Mouse (Mus musculus) heart, embryonic 16.5 days (tissue): Measurements from ENCODE around the gene Ipo5. TPM values are rescaled to one million over a fixed set of nuclear protein-coding genes. Genes with fewer than 3 reads are reported as not detected.

Source experiments
- ATAC-seq: fragments of 200-750 bp; cut with Nextera tagmentation; replicated peaks from 2 replicates; pipeline ENCODE4 v1.8.0; 2017; ENCODE audit warnings: moderate number of reproducible peaks; ENCODE audit not compliant: insufficient read depth, low FRiP score; ENCODE audit errors: extremely low read depth
- H3K27ac ChIP-seq: fragments of 300-500 bp; sonication (generic); 2 replicates; pipeline ENCODE4 v1.5.1; 2014; ENCODE audit warnings: mild to moderate bottlenecking, low read length, control low read depth, moderate library complexity
- H3K27me3 ChIP-seq: fragments of 300-500 bp; sonication (generic); 2 replicates; pipeline ENCODE4 v1.6.1; 2014; ENCODE audit warnings: low read length, mixed read lengths; ENCODE audit not compliant: control insufficient read depth, insufficient read depth
- H3K36me3 ChIP-seq: fragments of 300-500 bp; sonication (generic); 2 replicates; pipeline ENCODE4 v1.6.1; 2014; ENCODE audit not compliant: control insufficient read depth, insufficient read depth
- H3K4me1 ChIP-seq: fragments of 300-500 bp; sonication (generic); 2 replicates; pipeline ENCODE4 v1.6.1; 2014; ENCODE audit warnings: low read length, mixed read lengths; ENCODE audit not compliant: control insufficient read depth, insufficient read depth
- H3K4me2 ChIP-seq: fragments of 300-500 bp; sonication (generic); 2 replicates; pipeline ENCODE4 v1.6.1; 2014; ENCODE audit warnings: low read depth, mild to moderate bottlenecking, control low read depth, low read length
- H3K4me3 ChIP-seq: fragments of 300-500 bp; sonication (generic); 2 replicates; pipeline ENCODE4 v1.5.1; 2014; ENCODE audit warnings: mild to moderate bottlenecking, control low read depth, low read length
- H3K9ac ChIP-seq: fragments of 300-500 bp; sonication (generic); 2 replicates; pipeline ENCODE4 v1.6.1; 2014; ENCODE audit warnings: low read length, control low read depth
- H3K9me3 ChIP-seq: fragments of 300-500 bp; sonication (generic); replicated peaks from 2 replicates; pipeline ENCODE4 v1.6.1; 2016; ENCODE audit warnings: low read length; ENCODE audit not compliant: control insufficient read depth
- WGBS: fragments of 180-500 bp; shearing (Covaris S2); extraction: QIAGEN DNeasy Blood & Tissue Kit; methylation state at CpG from one replicate; pipeline ENCODE4 v1.1.7; 2014; 5-methylcytosine and 5-hydroxymethylcytosine counted together
- polyA plus RNA-seq: library from polyadenylated mRNA; unstranded; fragments of >200 nt; fragmentation: Nextera tagmentation; extraction: Ambion mirVana; gene quantifications from 2 replicates; pipeline ENCODE4 v1.2.1, GENCODE M21; 2015

The Ipo5 gene
- 62.4 and 65.0 TPM in 2 replicates for polyA plus RNA-seq

GRCm38 (mm10) chr14:120910733-120911324, at the start of gene Ipo5:
Gene Ipo5 (plus strand): TSS chr14:120911224.
- WGBS = under 1% methylated on average over 64 of the region's 83 CpGs
- peak within 1 kb of the TSS; percentile 95 for H3K27ac ChIP-seq
- no peaks in the 10 kb centered on the region for H3K27me3 ChIP-seq
- H3K4me3 ChIP-seq = peak within 1 kb of the TSS; percentile 96
- no peaks in the 10 kb centered on the region for H3K36me3 ChIP-seq
- H3K4me2 ChIP-seq = peak within 1 kb of the TSS; percentile 93
- H3K4me1 ChIP-seq = peaks cover 9% of the 10 kb centered on the region
- ATAC-seq = peak; percentile 97
- peak within 1 kb of the TSS; percentile 94 for H3K9ac ChIP-seq
- no peaks in the 10 kb centered on the region for H3K9me3 ChIP-seq

- Histone ChIP-seq H3K27ac (no peak overlapping the region), H3K36me3 (no peaks in the 10 kb centered on the region), H3K9me3 (peaks cover 19% of the 10 kb centered on the region), H3K9ac (no peak overlapping the region), H3K4me3 (no peak overlapping the region), H3K27me3 (no peaks in the 10 kb centered on the region), H3K4me2 (no peak overlapping the region), H3K4me1 (peaks cover 3% of the 10 kb centered on the region; the same call in 1 of the 2 replicates)
- 81% methylated on average over 3 of the region's 3 CpGs for WGBS
- ATAC-seq = no peak
These were observed 47.8 kb upstream of the Ipo5 start for GRCm38 (mm10) chr14:120863205-120863604.

GRCm38 (mm10) chr14:120864896-120865295, 46.1 kb upstream of the Ipo5 start:
- H3K4me3 ChIP-seq = no peak overlapping the region
- no peak overlapping the region for H3K4me2 ChIP-seq
- H3K27ac ChIP-seq = no peak overlapping the region
- H3K9ac ChIP-seq = no peak overlapping the region
- no peak for ATAC-seq
- peaks cover 8% of the 10 kb centered on the region; the same call in 1 of the 2 replicates for H3K4me1 ChIP-seq
- 74% methylated on average over 4 of the region's 4 CpGs for WGBS
- no peaks in the 10 kb centered on the region for H3K27me3 ChIP-seq
- H3K36me3 ChIP-seq = no peaks in the 10 kb centered on the region
- H3K9me3 ChIP-seq = peaks cover 5% of the 10 kb centered on the region; the same call in 1 of the 2 replicates

- Histone ChIP-seq H3K27ac (no peak overlapping the region), H3K36me3 (no peaks in the 10 kb centered on the region), H3K4me3 (no peak overlapping the region), H3K9me3 (peaks cover 8% of the 10 kb centered on the region; the same call in 1 of the 2 replicates), H3K9ac (no peak overlapping the region), H3K4me2 (no peak overlapping the region), H3K4me1 (peaks cover 11% of the 10 kb centered on the region), H3K27me3 (no peaks in the 10 kb centered on the region)
- 89% methylated on average over 8 of the region's 8 CpGs for WGBS
- no peak for ATAC-seq
These were observed 44.5 kb upstream of the Ipo5 start for GRCm38 (mm10) chr14:120866573-120866972.

GRCm38 (mm10) chr14:120867121-120867520, 43.9 kb upstream of the Ipo5 start:
- Histone ChIP-seq H3K36me3 (no peaks in the 10 kb centered on the region), H3K27ac (no peak overlapping the region), H3K9ac (no peak overlapping the region), H3K27me3 (no peaks in the 10 kb centered on the region), H3K4me1 (peaks cover 11% of the 10 kb centered on the region), H3K4me2 (no peak overlapping the region), H3K9me3 (peaks cover 8% of the 10 kb centered on the region; the same call in 1 of the 2 replicates), H3K4me3 (no peak overlapping the region)
- ATAC-seq = no peak
- WGBS = 73% methylated on average over 5 of the region's 5 CpGs

- ATAC-seq = peak; percentile 75
- no peaks in the 10 kb centered on the region for H3K27me3 ChIP-seq
- H3K36me3 ChIP-seq = no peaks in the 10 kb centered on the region
- no peak overlapping the region for H3K4me3 ChIP-seq
- H3K4me2 ChIP-seq = no peak overlapping the region; the same call in 1 of the 2 replicates
- peaks cover 11% of the 10 kb centered on the region for H3K4me1 ChIP-seq
- peak overlapping the region; percentile 56 for H3K27ac ChIP-seq
- WGBS = 24% methylated on average over 8 of the region's 8 CpGs
- no peak overlapping the region for H3K9ac ChIP-seq
- peaks cover 6% of the 10 kb centered on the region; the same call in 1 of the 2 replicates for H3K9me3 ChIP-seq
These were observed 42.5 kb upstream of the Ipo5 start for GRCm38 (mm10) chr14:120868494-120868893.

GRCm38 (mm10) chr14:120870736-120871135, 40.3 kb upstream of the Ipo5 start:
- peaks cover 26% of the 10 kb centered on the region for H3K4me1 ChIP-seq
- no peak for ATAC-seq
- 65% methylated on average over 5 of the region's 5 CpGs for WGBS
- H3K4me3 ChIP-seq = no peak overlapping the region
- no peaks in the 10 kb centered on the region for H3K27me3 ChIP-seq
- no peaks in the 10 kb centered on the region for H3K36me3 ChIP-seq
- peaks cover 6% of the 10 kb centered on the region; the same call in 1 of the 2 replicates for H3K9me3 ChIP-seq
- H3K9ac ChIP-seq = no peak overlapping the region
- no peak overlapping the region for H3K4me2 ChIP-seq
- no peak overlapping the region for H3K27ac ChIP-seq

GRCm38 (mm10) chr14:120874397-120874796, 36.6 kb upstream of the Ipo5 start:
- no peaks in the 10 kb centered on the region for H3K36me3 ChIP-seq
- ATAC-seq = 0 out of 2 replicates have a peak, but pooled peaks have one; percentile 33
- no peak overlapping the region for H3K27ac ChIP-seq
- WGBS = 43% methylated on average over 7 of the region's 7 CpGs
- H3K4me2 ChIP-seq = no peak overlapping the region
- no peak overlapping the region for H3K9ac ChIP-seq
- peaks cover 3% of the 10 kb centered on the region; the same call in 1 of the 2 replicates for H3K9me3 ChIP-seq
- H3K4me3 ChIP-seq = no peak overlapping the region
- no peaks in the 10 kb centered on the region for H3K27me3 ChIP-seq
- peaks cover 18% of the 10 kb centered on the region for H3K4me1 ChIP-seq

GRCm38 (mm10) chr14:120875144-120875543, 35.9 kb upstream of the Ipo5 start:
- Histone ChIP-seq H3K36me3 (no peaks in the 10 kb centered on the region), H3K4me3 (no peak overlapping the region), H3K27me3 (no peaks in the 10 kb centered on the region), H3K9ac (no peak overlapping the region), H3K4me1 (peaks cover 18% of the 10 kb centered on the region), H3K27ac (peak overlapping the region; percentile 55), H3K4me2 (no peak overlapping the region; the same call in 1 of the 2 replicates), H3K9me3 (peaks cover 2% of the 10 kb centered on the region; the same call in 1 of the 2 replicates)
- no peak for ATAC-seq
- 49% methylated on average over 9 of the region's 9 CpGs for WGBS
